In the genomic region with DNA sequence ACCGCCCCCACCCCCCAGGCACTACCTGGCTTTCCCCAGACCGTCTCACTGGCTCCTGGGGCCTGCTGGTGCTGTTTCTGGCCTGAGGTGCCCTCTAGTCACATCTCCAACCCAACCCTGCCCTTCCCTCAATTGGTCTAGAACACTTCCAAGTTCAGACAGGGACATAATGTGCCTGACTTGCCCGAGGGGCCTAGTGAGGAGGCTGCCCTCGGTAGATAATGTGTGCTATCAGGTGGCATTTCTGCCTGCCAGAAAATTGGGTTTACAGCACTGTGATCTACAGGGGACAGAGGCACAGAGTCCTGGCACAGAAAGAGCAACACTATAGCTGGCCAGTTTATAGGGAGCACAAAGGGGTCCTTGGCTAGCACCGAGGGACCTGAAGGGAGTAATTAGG, we compare ENCODE assay signal across 23 mouse cellular contexts. TPM values are rescaled to one million over a fixed set of nuclear protein-coding genes. Genes with fewer than 3 reads are reported as not detected.
DNase-seq lines count a peak whose midpoint lies in the region; ATAC-seq lines count a peak whose summit lies in the region.
"Had no signal": no experiment of that assay in that cellular context is flagged by ENCODE, and none has a peak within 500 bp of the region (broad histone marks: within the 10 kb centered on the region; RNA-seq: fewer than 3 reads in every experiment).

No protein-coding gene starts in this region.

- H3K27ac ChIP-seq in embryonic facial prominence, embryonic 13.5 days: no peak overlapping the region
- no peak overlapping the region for H3K27ac ChIP-seq in embryonic facial prominence, embryonic 10.5 days (replicated peaks)
- no peak overlapping the region for H3K27ac ChIP-seq in liver, embryonic 16.5 days (ENCODE audit: low read length)
- H3K27ac ChIP-seq: embryonic facial prominence, embryonic 12.5 days; hindbrain, embryonic 13.5 days; kidney, embryonic 15.5 days; lung, embryonic 15.5 days; midbrain, embryonic 10.5 days; neural tube, embryonic 15.5 days had no signal

- 59% methylated on average over 5 of the region's 5 CpGs for WGBS in embryonic facial prominence, embryonic 13.5 days
- 69% methylated on average over 5 of the region's 5 CpGs for WGBS in embryonic facial prominence, embryonic 10.5 days
- 43% methylated on average over 5 of the region's 5 CpGs for WGBS in liver, embryonic 16.5 days (ENCODE audit: insufficient replicate concordance)

- no peaks in the 10 kb centered on the region for H3K9me3 ChIP-seq in embryonic facial prominence, embryonic 13.5 days
- H3K9me3 ChIP-seq in embryonic facial prominence, embryonic 10.5 days: no peaks in the 10 kb centered on the region
- no peaks in the 10 kb centered on the region for H3K9me3 ChIP-seq in liver, embryonic 16.5 days (replicated peaks; ENCODE audit: control insufficient read depth, low read length)
- H3K9me3 ChIP-seq: embryonic facial prominence, embryonic 12.5 days; hindbrain, embryonic 13.5 days; kidney, embryonic 15.5 days; lung, embryonic 15.5 days; midbrain, embryonic 10.5 days; neural tube, embryonic 15.5 days had no signal

- H3K4me1 ChIP-seq in embryonic facial prominence, embryonic 13.5 days: peaks cover 32% of the 10 kb centered on the region
- H3K4me1 ChIP-seq in embryonic facial prominence, embryonic 10.5 days: peaks cover 37% of the 10 kb centered on the region
- peaks cover 9% of the 10 kb centered on the region for H3K4me1 ChIP-seq in liver, embryonic 16.5 days (ENCODE audit: control insufficient read depth, low read depth, low read length)

- no peak for DNase-seq in embryonic facial prominence, embryonic 10.5 days (ENCODE audit: low spot score)
- peak; percentile 1 for DNase-seq in urinary bladder, postnatal 10 days (ENCODE audit: low spot score)
- DNase-seq in urinary bladder, adult 2 months (ENCODE audit: low spot score): no peak
- no peak for DNase-seq in left cerebral cortex, postnatal 4 days
- DNase-seq in layer of hippocampus, adult 9-11 months: no peak
- no peak for DNase-seq in adrenal gland, adult (ENCODE audit: inconsistent age in 2 of 2, low spot score in 1 of 2)
- DNase-seq: adrenal gland, postnatal 36 days; cerebellum, adult 18-20 months; cerebellum, postnatal 14 days; gastrocnemius, postnatal 14 days; kidney, adult 11 months; kidney, postnatal 36 days; lung, postnatal 36 days; thymus, postnatal 25 days had no signal

- H3K9ac ChIP-seq in embryonic facial prominence, embryonic 13.5 days: peak overlapping the region; percentile 27; the same call in 1 of the 2 replicates
- H3K9ac ChIP-seq in liver, embryonic 16.5 days (ENCODE audit: low read depth, low read length): no peak overlapping the region
- H3K9ac ChIP-seq: embryonic facial prominence, embryonic 12.5 days; hindbrain, embryonic 13.5 days; kidney, embryonic 15.5 days; lung, embryonic 15.5 days; neural tube, embryonic 15.5 days had no signal

- intact Hi-C loops in left cerebral cortex, postnatal 4 days (cut with DNase I): no loop called here

- no peak overlapping the region for H3K4me3 ChIP-seq in embryonic facial prominence, embryonic 13.5 days
- no peak overlapping the region for H3K4me3 ChIP-seq in embryonic facial prominence, embryonic 10.5 days
- H3K4me3 ChIP-seq in liver, embryonic 16.5 days (ENCODE audit: low read depth, low read length): no peak overlapping the region
- H3K4me3 ChIP-seq: embryonic facial prominence, embryonic 12.5 days; hindbrain, embryonic 13.5 days; kidney, embryonic 15.5 days; lung, embryonic 15.5 days; midbrain, embryonic 10.5 days; neural tube, embryonic 15.5 days had no signal

- H3K4me2 ChIP-seq in embryonic facial prominence, embryonic 13.5 days: no peak overlapping the region
- H3K4me2 ChIP-seq in liver, embryonic 16.5 days (ENCODE audit: low read depth, low read length): no peak overlapping the region
- H3K4me2 ChIP-seq: embryonic facial prominence, embryonic 12.5 days; hindbrain, embryonic 13.5 days; kidney, embryonic 15.5 days; lung, embryonic 15.5 days; neural tube, embryonic 15.5 days had no signal

- ATAC-seq in embryonic facial prominence, embryonic 13.5 days (ENCODE audit: insufficient number of reproducible peaks, insufficient read depth, low FRiP score, low TSS enrichment, low read depth): no peak
- peak; percentile 65 for ATAC-seq in liver, embryonic 16.5 days (ENCODE audit: low read depth)
- ATAC-seq: forebrain, embryonic 16.5 days had no signal

- peaks cover 64% of the 10 kb centered on the region for H3K27me3 ChIP-seq in embryonic facial prominence, embryonic 13.5 days
- peaks cover 74% of the 10 kb centered on the region for H3K27me3 ChIP-seq in embryonic facial prominence, embryonic 10.5 days (replicated peaks; ENCODE audit: low read depth, poor library complexity, severe bottlenecking)
- peaks cover 50% of the 10 kb centered on the region for H3K27me3 ChIP-seq in liver, embryonic 16.5 days (ENCODE audit: control insufficient read depth, insufficient read depth, low read depth, low read length)

- H3K36me3 ChIP-seq in embryonic facial prominence, embryonic 13.5 days: no peaks in the 10 kb centered on the region
- H3K36me3 ChIP-seq in embryonic facial prominence, embryonic 10.5 days (replicated peaks): no peaks in the 10 kb centered on the region
- H3K36me3 ChIP-seq in liver, embryonic 16.5 days (ENCODE audit: control insufficient read depth, insufficient read depth): no peaks in the 10 kb centered on the region
- H3K36me3 ChIP-seq: embryonic facial prominence, embryonic 12.5 days; hindbrain, embryonic 13.5 days; kidney, embryonic 15.5 days; lung, embryonic 15.5 days; midbrain, embryonic 10.5 days; neural tube, embryonic 15.5 days had no signal

RNA-seq across cellular contexts. Expression of a gene that starts 9.2 kb away (rescaled TPM):
- 35.4 and 42.7 TPM in 2 replicates for polyA plus RNA-seq in embryonic facial prominence, embryonic 13.5 days (2015; fragmentation: Nextera tagmentation; extraction: Ambion mirVana)
- polyA plus RNA-seq in embryonic facial prominence, embryonic 10.5 days (2016; fragmentation: Nextera tagmentation; extraction: Ambion mirVana): 5.6 and 7.2 TPM in 2 replicates
- polyA plus RNA-seq in urinary bladder, adult 2 months (2012; rRNA removed): 135 and 138 TPM in 2 replicates
- polyA plus RNA-seq in liver, embryonic 16.5 days (2015; fragmentation: Nextera tagmentation; extraction: Ambion mirVana): 0.16 and 0.18 TPM in 2 replicates
- total RNA-seq in left cerebral cortex, postnatal 4 days (2021): 10 to 100 TPM; 23.5 to 23.6 TPM

RNA-seq across cellular contexts. Expression of a gene that starts 11.6 kb away (rescaled TPM):
- 30.0 and 31.9 TPM in 2 replicates for polyA plus RNA-seq in embryonic facial prominence, embryonic 13.5 days (2015; fragmentation: Nextera tagmentation; extraction: Ambion mirVana)
- 0.64 and 1.0 TPM in 2 replicates for polyA plus RNA-seq in embryonic facial prominence, embryonic 10.5 days (2016; fragmentation: Nextera tagmentation; extraction: Ambion mirVana)
- polyA plus RNA-seq in urinary bladder, adult 2 months (2012; rRNA removed): 256 and 287 TPM in 2 replicates
- polyA plus RNA-seq in liver, embryonic 16.5 days (2015; fragmentation: Nextera tagmentation; extraction: Ambion mirVana): 0.61 and 0.81 TPM in 2 replicates
- 1 to 10 TPM; 1.0 to 1.4 TPM for total RNA-seq in left cerebral cortex, postnatal 4 days (2021)

RNA-seq across cellular contexts. Expression of a gene that starts 34.5 kb away (rescaled TPM):
- polyA plus RNA-seq in embryonic facial prominence, embryonic 13.5 days (2015; fragmentation: Nextera tagmentation; extraction: Ambion mirVana): 0.07 and 0.18 TPM in 2 replicates
- 0.06 and 0.16 TPM in 2 replicates for polyA plus RNA-seq in embryonic facial prominence, embryonic 10.5 days (2016; fragmentation: Nextera tagmentation; extraction: Ambion mirVana)
- 7.6 and 8.7 TPM in 2 replicates for polyA plus RNA-seq in urinary bladder, adult 2 months (2012; rRNA removed)
- 1.4 and 1.8 TPM in 2 replicates for polyA plus RNA-seq in liver, embryonic 16.5 days (2015; fragmentation: Nextera tagmentation; extraction: Ambion mirVana)
- total RNA-seq in left cerebral cortex, postnatal 4 days (2021): under 1 TPM; 0.56 to 0.85 TPM

Comparison
In these comparisons a context has a peak if more than half of its experiments do, and no peak if none do; other contexts are left out.
1. RNA of a gene that starts 11.6 kb away (polyA plus RNA-seq): 256 to 287 TPM in urinary bladder, adult 2 months and 30.0 to 31.9 TPM in embryonic facial prominence, embryonic 13.5 days; 0.64 to 1.0 TPM in embryonic facial prominence, embryonic 10.5 days and 0.61 to 0.81 TPM in liver, embryonic 16.5 days; every median in the first group is over 10 times any median in the second.